Mouse (Mus musculus): ENCODE data around the gene Ocln.
A peak's percentile ranks its signal among the peaks of the same experiment; 100 is the strongest.
"Not testable (repeated sequence)": the region's sequence is repeated elsewhere in the genome, so short reads cannot be mapped to it uniquely, and the experiment has no call there.

The Ocln gene

GRCm38 (mm10) chr13:100492061-100492787, 60.3 kb downstream of the Ocln start, which contains the start of gene Gtf2h2:
Gene Gtf2h2 (minus strand): TSS chr13:100492579.
- peak; percentile 87 to 88 for DNase-seq (ENCODE audit: low spot score in 2 of 2)

GRCm38 (mm10) chr13:100491623-100492022, 60.9 kb downstream of the Ocln start:
- no peak for DNase-seq (ENCODE audit: low spot score in 2 of 2)

GRCm38 (mm10) chr13:100490424-100490823, 62.1 kb downstream of the Ocln start:
- DNase-seq (ENCODE audit: low spot score in 2 of 2) = no peak

GRCm38 (mm10) chr13:100483610-100484009, 68.9 kb downstream of the Ocln start:
- no peak for DNase-seq (ENCODE audit: low spot score in 2 of 2)

DNA sequence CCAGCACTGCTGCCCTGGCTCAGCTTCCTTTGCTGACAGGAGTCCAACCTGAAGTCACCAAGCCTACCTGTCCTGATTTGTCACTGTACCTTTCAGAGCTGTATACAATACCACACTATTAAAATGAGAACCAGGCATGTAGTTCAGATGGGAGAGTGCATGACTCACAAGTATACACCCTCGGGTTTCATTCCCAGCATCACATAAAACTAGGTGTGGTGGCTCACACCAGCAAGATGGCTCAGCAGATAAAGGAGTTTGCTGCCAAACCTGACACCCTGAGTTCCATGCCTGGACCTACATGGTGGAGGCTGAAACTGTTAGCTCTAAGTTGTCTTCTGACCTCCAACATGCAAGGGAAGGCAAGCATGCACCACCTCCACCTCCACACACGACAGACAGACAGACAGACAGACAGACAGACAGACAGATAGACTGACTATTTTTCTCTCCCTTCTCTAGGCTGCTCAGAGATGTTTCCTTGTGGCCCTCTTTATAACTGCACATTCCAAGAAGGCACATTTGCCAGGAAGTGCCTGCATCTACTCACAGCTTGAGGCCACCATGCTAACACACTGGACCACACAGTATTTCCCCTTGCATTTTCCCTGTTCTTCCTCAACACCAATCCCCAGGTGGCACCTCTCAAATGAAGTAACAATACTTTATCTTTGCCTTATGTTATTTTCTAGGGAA, 88.8 kb downstream of the Ocln start:
- DNase-seq (ENCODE audit: low spot score in 2 of 2) = no peak

DNA sequence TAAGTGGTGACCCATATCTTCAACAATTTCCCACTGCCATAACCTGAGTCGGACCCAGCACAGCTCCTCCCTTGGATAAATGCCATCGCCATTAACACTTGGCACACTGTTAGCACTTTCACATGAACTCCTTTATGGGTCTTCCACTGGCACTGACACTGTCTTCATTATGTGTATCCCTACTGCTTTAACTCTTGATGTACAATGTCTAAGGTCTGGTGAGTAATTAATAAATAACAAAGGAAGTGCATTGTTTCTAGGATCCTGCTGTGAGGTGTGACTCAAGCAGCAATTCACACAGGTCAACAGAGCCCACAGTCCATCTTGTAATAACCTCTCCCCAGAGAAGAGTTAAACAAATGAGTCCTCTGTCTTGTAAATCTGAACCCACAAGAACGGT, 91.2 kb downstream of the Ocln start:
- DNase-seq (ENCODE audit: low spot score in 2 of 2) = no peak

GRCm38 (mm10) chr13:100452415-100453127, 99.9 kb downstream of the Ocln start, which contains the start of gene Naip1:
Gene Naip1 (minus strand): TSS chr13:100452869.
- DNase-seq (ENCODE audit: low spot score in 2 of 2) = not testable (repeated sequence)

DNA sequence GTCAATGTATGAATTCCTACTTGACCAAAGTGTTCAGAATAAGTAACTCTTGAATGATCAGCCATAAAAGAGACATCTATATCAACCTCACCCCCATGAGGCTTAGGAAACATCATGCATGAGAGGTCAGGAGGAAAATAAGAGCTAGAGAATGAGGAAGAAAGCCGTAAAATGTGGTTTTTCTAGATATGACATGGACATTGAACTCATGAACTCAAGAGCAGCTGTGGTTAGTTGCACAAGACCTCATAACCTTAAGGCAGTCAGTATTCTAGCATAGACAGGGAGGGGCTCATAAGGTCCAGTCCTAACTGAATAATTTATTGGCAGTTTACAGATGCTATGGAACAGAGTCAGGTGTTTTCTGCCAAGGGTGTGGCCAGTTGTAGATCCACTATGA, 103.0 kb downstream of the Ocln start:
- DNase-seq (ENCODE audit: low spot score in 2 of 2) = no peak

Measured in frontal cortex, postnatal 36 days (tissue).